20 mouse cellular contexts compared by ENCODE assay signal in the genomic region with DNA sequence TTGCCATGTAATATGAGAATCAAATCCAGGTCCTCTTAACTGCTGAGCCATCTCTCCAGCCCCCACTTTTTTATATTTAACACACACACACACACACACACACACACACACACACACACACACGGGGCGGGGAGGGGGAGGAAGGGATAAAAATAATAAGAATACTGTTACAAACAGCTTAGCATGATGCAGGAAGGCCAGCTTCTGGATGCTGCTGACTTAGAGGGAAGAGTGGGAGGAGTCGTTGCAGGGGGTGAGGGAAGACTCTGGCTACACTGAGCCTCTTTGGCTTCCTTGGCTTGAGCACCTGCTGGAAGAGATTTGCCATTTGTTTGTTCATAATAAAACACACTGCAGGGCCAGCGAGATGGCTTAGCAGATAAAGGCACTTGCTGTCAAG. TPM values are rescaled to one million over a fixed set of nuclear protein-coding genes. Genes with fewer than 3 reads are reported as not detected.
DNase-seq lines count a peak whose midpoint lies in the region; TF ChIP-seq lines count a peak whose summit lies in the region.
"Had no signal": no experiment of that assay in that cellular context is flagged by ENCODE, and none has a peak within 500 bp of the region (broad histone marks: within the 10 kb centered on the region; RNA-seq: fewer than 3 reads in every experiment).

No protein-coding gene starts in this region.

- no peak for TF ChIP-seq CTCF in gastrocnemius, adult 2 months (IDR thresholded peaks at IDR 0.05)
- no peak for TF ChIP-seq CTCF in cortical plate, adult 2 months (IDR thresholded peaks at IDR 0.05; ENCODE audit: extremely low read depth, insufficient read depth, low read length)

- 0 out of 2 replicates have a peak, but pooled peaks cover 4% of the 10 kb centered on the region for H3K4me1 ChIP-seq in cortical plate, adult 2 months (ENCODE audit: control insufficient read depth, insufficient read depth, low read length)
- H3K4me1 ChIP-seq: embryonic facial prominence, embryonic 13.5 days; embryonic facial prominence, embryonic 15.5 days; forebrain, embryonic 10.5 days; forebrain, embryonic 12.5 days had no signal

- no peak for DNase-seq in gastrocnemius, adult 2 months
- DNase-seq in gastrocnemius, adult 8-10 months (ENCODE audit: low spot score in 2 of 2): no peak
- DNase-seq in brain, adult 2 months (ENCODE audit: low read depth, low spot score): peak; percentile 72
- no peak for DNase-seq in spleen, postnatal 36 days (ENCODE audit: low spot score in 2 of 2)
- DNase-seq: adrenal gland, adult 2 months; adrenal gland, postnatal 10 days; adrenal gland, postnatal 25 days; cerebellum, adult 11-12 months; cerebellum, adult 2 months; cerebellum, adult 9-10 months; cerebellum, postnatal 10 days; cerebellum, postnatal 25 days; embryo, embryonic 11 days had no signal

- no peak for TF ChIP-seq POLR2A in cortical plate, adult 2 months (IDR thresholded peaks at IDR 0.05; ENCODE audit: extremely low read depth, insufficient read depth, low read length)

- H3K27ac ChIP-seq in gastrocnemius, adult 2 months: peak overlapping the region; percentile 20; the same call in 1 of the 2 replicates
- H3K27ac ChIP-seq in cortical plate, adult 2 months (ENCODE audit: insufficient read depth, low read length): 0 out of 2 replicates have a peak overlapping the region, but pooled peaks have one; percentile 12
- H3K27ac ChIP-seq: embryonic facial prominence, embryonic 13.5 days; embryonic facial prominence, embryonic 15.5 days; forebrain, embryonic 10.5 days; forebrain, embryonic 12.5 days had no signal

- no peak overlapping the region for H3K4me3 ChIP-seq in gastrocnemius, adult 2 months
- H3K4me3 ChIP-seq in cortical plate, adult 2 months (ENCODE audit: insufficient read depth, low read length): no peak overlapping the region
- H3K4me3 ChIP-seq: embryonic facial prominence, embryonic 13.5 days; embryonic facial prominence, embryonic 15.5 days; erythroblast, embryonic 14.5 days; forebrain, embryonic 10.5 days; forebrain, embryonic 12.5 days had no signal

- intact Hi-C loops in gastrocnemius, adult 2 months (cut with DNase I): no loop called here

RNA-seq across cellular contexts. Expression of a gene that starts 15.5 kb away (rescaled TPM):
- 10 to 100 TPM; 39.5 to 43.3 TPM for total RNA-seq in gastrocnemius, adult 2 months (2021)
- total RNA-seq in gastrocnemius, adult 8-10 months (2022): 10 to 100 TPM; 33.7 to 44.4 (median 41.2) TPM
- polyA plus RNA-seq in cortical plate, adult 2 months (2012; rRNA removed): 115 and 128 TPM in 2 replicates

RNA-seq across cellular contexts. Expression of a gene that starts 34.9 kb away (rescaled TPM):
- 10 to 100 TPM; 14.1 to 16.7 TPM for total RNA-seq in gastrocnemius, adult 2 months (2021)
- 10 to 100 TPM; 16.6 to 20.3 (median 17.4) TPM for total RNA-seq in gastrocnemius, adult 8-10 months (2022)
- 5.8 and 6.7 TPM in 2 replicates for polyA plus RNA-seq in cortical plate, adult 2 months (2012; rRNA removed)

RNA-seq across cellular contexts. Expression of a gene that starts 35.1 kb away (rescaled TPM):
- 1 to 10 TPM in 1 of 2 experiments, under 1 TPM in 1; 0.59 to 1.4 TPM for total RNA-seq in gastrocnemius, adult 2 months (2021)
- 1 to 10 TPM in 1 of 4 experiments, under 1 TPM in 3; 0.70 to 1.5 (median 0.75) TPM for total RNA-seq in gastrocnemius, adult 8-10 months (2022)
- polyA plus RNA-seq in cortical plate, adult 2 months (2012; rRNA removed): 862 and 899 TPM in 2 replicates
- total RNA-seq: MEL had no signal
